Mouse (Mus musculus): Measurements from ENCODE around the gene Clrn2.

DNA sequence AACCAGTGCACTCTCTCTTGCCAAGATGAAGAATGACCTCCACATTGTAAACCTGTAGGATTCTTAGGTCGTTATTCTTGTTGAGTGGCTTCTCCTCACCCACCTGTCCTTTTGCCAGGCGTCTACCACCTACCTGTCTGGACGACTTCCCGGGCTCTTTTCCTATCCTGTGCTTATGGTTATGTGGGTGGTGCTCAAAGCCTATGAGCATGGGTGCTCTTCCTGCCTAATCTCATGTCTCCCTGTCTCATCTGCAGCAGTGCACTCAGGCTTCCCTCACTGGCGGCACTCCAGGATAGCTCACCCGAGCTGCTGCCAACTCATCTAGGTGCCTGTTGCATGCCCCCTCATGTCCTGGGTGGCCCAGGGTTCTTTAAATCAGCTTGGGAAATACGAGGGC lies 24.1 kb downstream of the Clrn2 start:
- TF ChIP-seq CTCF (conservative IDR thresholded peaks at IDR 0.05; ENCODE audit: insufficient read depth, insufficient read length, low read depth, low read length) (no peak), POLR2A (IDR thresholded peaks at IDR 0.05; ENCODE audit: low read depth, low read length) (no peak)
